Mouse (Mus musculus) liver, embryonic 14.5 days (tissue): ENCODE results near the gene Skint8. TPM values are rescaled to one million over a fixed set of nuclear protein-coding genes. Genes with fewer than 3 reads are reported as not detected.

Source experiments
- ATAC-seq: fragments of 200-750 bp; cut with Nextera tagmentation; 2 replicates; pipeline ENCODE4 v1.8.0; 2017; ENCODE audit warnings: moderate number of reproducible peaks, mild to moderate bottlenecking, moderate library complexity; ENCODE audit not compliant: insufficient read depth
- DNase-seq, 3 experiments: peaks; one replicate each; pipeline ENCODE4 v3.0.0-alpha.2; 2012 to 2013; ENCODE audit warnings: low read depth in 3 of 3, low spot score in 3 of 3
- H3K27ac ChIP-seq: fragments of 300-500 bp; sonication (generic); 2 replicates; pipeline ENCODE4 v1.5.1; 2014; ENCODE audit warnings: moderate library complexity, mild to moderate bottlenecking, control low read depth, inconsistent platforms
- H3K27me3 ChIP-seq: fragments of 300-500 bp; sonication (generic); 2 replicates; pipeline ENCODE4 v1.6.1; 2014; ENCODE audit warnings: mild to moderate bottlenecking, low read length, moderate library complexity; ENCODE audit not compliant: control insufficient read depth, insufficient read depth
- H3K36me3 ChIP-seq: fragments of 300-500 bp; sonication (generic); replicated peaks from 2 replicates; pipeline ENCODE4 v1.6.1; 2014; ENCODE audit warnings: low read depth; ENCODE audit not compliant: control insufficient read depth, insufficient read depth
- H3K4me1 ChIP-seq, 2 experiments: fragments of 200-500 bp in 1 of 2; fragments of 300-500 bp in 1 of 2; sonication (generic) in 1 of 2; replicated peaks; 2 replicates each; pipeline ENCODE4 v1.6.1; 2012 to 2014; ENCODE audit warnings: antibody characterized with exemption in 1 of 2, inconsistent platforms in 1 of 2, low read length in 1 of 2; ENCODE audit not compliant: control insufficient read depth in 2 of 2, insufficient read depth in 2 of 2
- H3K4me2 ChIP-seq: fragments of 300-500 bp; sonication (generic); 2 replicates; pipeline ENCODE4 v1.6.1; 2014; ENCODE audit warnings: low read depth, mild to moderate bottlenecking, control low read depth, moderate library complexity
- H3K4me3 ChIP-seq, 2 experiments: fragments of 200-500 bp in 1 of 2; fragments of 300-500 bp in 1 of 2; sonication (generic) in 1 of 2; 2 replicates each; pipeline ENCODE4 v1.5.1; 2012 to 2014; ENCODE audit warnings: low read depth in 2 of 2, low read length in 2 of 2, mild to moderate bottlenecking in 2 of 2, control low read depth in 1 of 2, inconsistent platforms in 1 of 2, moderate library complexity in 1 of 2; ENCODE audit not compliant: insufficient read depth in 1 of 2
- H3K9ac ChIP-seq: fragments of 300-500 bp; sonication (generic); replicated peaks from 2 replicates; pipeline ENCODE4 v1.6.1; 2014; ENCODE audit warnings: mild to moderate bottlenecking, control low read depth, moderate library complexity
- H3K9me3 ChIP-seq: fragments of 300-500 bp; sonication (generic); 2 replicates; pipeline ENCODE4 v1.6.1; 2016; ENCODE audit warnings: low read length, mixed read lengths; ENCODE audit not compliant: control insufficient read depth
- CTCF ChIP-seq: IDR thresholded peaks from 2 replicates; pipeline ENCODE4 v1.5.1; 2016; ENCODE audit warnings: antibody characterized with exemption, low read depth, control low read depth
- EP300 ChIP-seq: IDR thresholded peaks from 2 replicates; pipeline ENCODE4 v1.6.1; 2016; ENCODE audit warnings: antibody characterized with exemption, low read depth
- WGBS: fragments of 180-500 bp; shearing (Covaris S2); extraction: QIAGEN DNeasy Blood & Tissue Kit; methylation state at CpG from one replicate; pipeline ENCODE4 v1.1.7; 2014; ENCODE audit not compliant: insufficient replicate concordance; 5-methylcytosine and 5-hydroxymethylcytosine counted together
- polyA plus RNA-seq, 2 experiments: library from polyadenylated mRNA; depleted of rRNA in 1 of 2; stranded (reverse) in 1 of 2; unstranded in 1 of 2; fragments of >200 nt; fragmentation: Nextera tagmentation in 1 of 2; extraction: Ambion mirVana in 1 of 2; gene quantifications; 2 replicates each; pipeline versions ENCODE4 v1.2.1 to v1.2.3; 2012 to 2014

Skint8 gene
- polyA plus RNA-seq (2012; rRNA removed): not detected in 2 replicates
- not detected in 2 replicates for polyA plus RNA-seq (2014; fragmentation: Nextera tagmentation; extraction: Ambion mirVana)

- no peaks in the 10 kb centered on the region for H3K9me3 ChIP-seq
- H3K36me3 ChIP-seq: no peaks in the 10 kb centered on the region
- H3K4me2 ChIP-seq: no peak within 1 kb of the TSS
- WGBS: 60% methylated on average over 1 of the region's 1 CpGs
- ATAC-seq (no peak), DNase-seq (no peak)
- H3K4me1 ChIP-seq: no peaks in the 10 kb centered on the region
- H3K4me3 ChIP-seq: no peak within 1 kb of the TSS
- no peak within 1 kb of the TSS for H3K9ac ChIP-seq
- TF ChIP-seq CTCF: no peak
- no peak for TF ChIP-seq EP300
- no peak within 1 kb of the TSS for H3K27ac ChIP-seq
- H3K27me3 ChIP-seq: no peaks in the 10 kb centered on the region
Measured at GRCm38 (mm10) chr4:111919092-111919491, at the start of gene Skint8. Gene Skint8 (plus strand): TSS chr4:111919392.

DNA sequence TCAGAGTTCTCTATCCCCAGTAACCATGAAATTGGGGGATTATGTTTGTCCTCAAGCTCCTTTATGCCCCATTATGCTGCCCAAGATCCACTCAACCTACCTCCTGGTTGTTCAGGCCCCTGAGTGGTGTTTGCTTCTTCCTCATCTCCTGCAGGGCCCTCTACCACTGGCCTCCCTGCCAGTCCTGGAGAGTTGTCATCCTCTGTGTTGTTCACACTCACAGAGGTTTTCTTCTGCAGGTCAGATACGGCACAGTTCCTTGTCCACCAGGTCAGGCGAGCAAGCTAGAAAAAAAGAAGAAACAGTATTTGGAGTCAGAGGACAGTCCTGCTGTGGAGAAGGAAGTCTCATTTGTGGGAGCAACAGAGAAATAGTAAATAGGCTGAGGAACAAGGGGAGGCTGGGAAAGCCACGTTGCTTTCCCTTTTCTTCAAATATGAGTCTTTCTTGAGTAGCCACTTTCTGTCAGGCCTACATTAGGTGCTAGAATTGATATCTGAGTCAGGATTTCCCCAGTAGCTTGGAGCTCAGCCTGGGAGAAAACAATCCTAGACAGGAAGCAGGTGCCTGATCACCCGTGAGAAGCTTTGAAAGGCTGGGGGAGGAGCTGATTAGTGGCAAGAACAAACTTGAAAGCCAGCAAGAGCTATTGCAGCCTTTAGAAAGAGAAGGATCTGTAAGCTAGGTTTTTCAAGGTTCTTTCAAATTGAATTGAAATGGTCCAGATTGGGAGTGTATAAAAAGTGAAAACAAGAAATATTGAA lies 38.9 kb upstream of the Skint8 start:
- Histone ChIP-seq H3K4me3 (no peak overlapping the region), H3K27me3 (no peaks in the 10 kb centered on the region), H3K4me2 (no peak overlapping the region), H3K9ac (no peak overlapping the region), H3K36me3 (no peaks in the 10 kb centered on the region), H3K9me3 (no peaks in the 10 kb centered on the region), H3K27ac (no peak overlapping the region), H3K4me1 (no peaks in the 10 kb centered on the region)
- WGBS: 21% methylated on average over 4 of the region's 4 CpGs
- DNase-seq: no peak
- TF ChIP-seq CTCF: no peak
- no peak for TF ChIP-seq EP300
- ATAC-seq: no peak

GRCm38 (mm10) chr4:111883543-111883942 lies 35.6 kb upstream of the Skint8 start:
- no peak overlapping the region for H3K4me2 ChIP-seq
- TF ChIP-seq CTCF (no peak), EP300 (no peak)
- H3K27me3 ChIP-seq: no peaks in the 10 kb centered on the region
- H3K27ac ChIP-seq: no peak overlapping the region
- no peaks in the 10 kb centered on the region for H3K36me3 ChIP-seq
- no peak overlapping the region for H3K4me3 ChIP-seq
- H3K4me1 ChIP-seq: no peaks in the 10 kb centered on the region
- H3K9me3 ChIP-seq: no peaks in the 10 kb centered on the region
- 59% methylated on average over 12 of the region's 12 CpGs for WGBS
- H3K9ac ChIP-seq: no peak overlapping the region
- DNase-seq: no peak
- no peak for ATAC-seq

DNA sequence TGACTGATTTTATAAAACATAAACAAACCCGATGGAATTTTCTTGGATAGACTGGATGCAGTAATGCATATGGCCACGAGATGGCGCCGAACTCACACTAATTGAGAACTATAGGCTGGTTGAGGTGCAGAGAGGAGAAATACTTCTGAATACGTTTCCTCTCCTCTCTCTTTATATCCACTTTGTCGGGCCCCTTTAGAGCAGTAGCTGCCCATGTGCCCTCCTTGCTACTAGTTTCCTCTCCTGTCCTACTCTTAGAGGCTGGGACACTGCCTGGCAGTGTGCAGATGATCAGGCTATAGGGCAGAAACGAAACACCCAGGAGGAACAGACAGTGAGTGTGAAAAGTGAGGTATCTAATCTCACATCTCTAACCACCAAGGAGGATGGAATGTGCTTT lies 33.2 kb upstream of the Skint8 start:
- H3K4me3 ChIP-seq: no peak overlapping the region
- no peak for TF ChIP-seq EP300
- peak; percentile 71 for TF ChIP-seq CTCF
- H3K36me3 ChIP-seq: no peaks in the 10 kb centered on the region
- H3K4me1 ChIP-seq: no peaks in the 10 kb centered on the region
- no peaks in the 10 kb centered on the region for H3K9me3 ChIP-seq
- WGBS: 4% methylated on average over 7 of the region's 7 CpGs
- H3K9ac ChIP-seq: no peak overlapping the region
- H3K27ac ChIP-seq: no peak overlapping the region
- DNase-seq: peak in 1 of 3 experiments; percentile 7
- H3K27me3 ChIP-seq: no peaks in the 10 kb centered on the region
- no peak overlapping the region for H3K4me2 ChIP-seq
- ATAC-seq: no peak

DNA sequence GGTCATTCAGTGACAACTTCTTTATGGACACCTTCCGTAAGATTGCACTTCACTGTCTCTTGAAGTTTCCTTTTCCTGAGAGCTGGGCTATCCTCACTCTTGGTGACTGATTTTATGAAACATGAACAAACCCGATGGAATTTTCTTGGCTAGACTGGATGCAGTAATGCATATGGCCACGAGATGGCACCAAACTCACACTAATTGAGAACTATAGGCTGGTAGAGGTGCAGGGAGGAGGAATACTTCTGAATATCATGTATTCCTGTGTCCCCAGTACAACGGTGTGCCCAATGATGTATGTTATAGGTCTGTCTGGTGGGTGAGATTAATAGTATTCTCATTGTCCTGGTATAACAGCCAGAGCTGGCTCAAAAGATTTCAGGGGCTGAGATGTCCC lies 32.6 kb upstream of the Skint8 start:
- no peak overlapping the region for H3K4me2 ChIP-seq
- no peak overlapping the region for H3K9ac ChIP-seq
- DNase-seq (peak in 1 of 3 experiments; percentile 5), ATAC-seq (peak; percentile 23; the same call in 1 of the 2 replicates)
- H3K27ac ChIP-seq: no peak overlapping the region
- peak; percentile 73 for TF ChIP-seq CTCF
- TF ChIP-seq EP300: no peak
- WGBS: 8% methylated on average over 4 of the region's 4 CpGs
- H3K4me1 ChIP-seq: no peaks in the 10 kb centered on the region
- no peaks in the 10 kb centered on the region for H3K27me3 ChIP-seq
- no peaks in the 10 kb centered on the region for H3K36me3 ChIP-seq
- H3K4me3 ChIP-seq: no peak overlapping the region
- H3K9me3 ChIP-seq: no peaks in the 10 kb centered on the region
